Mouse (Mus musculus): ENCODE results near the gene Prkab1. TPM values are rescaled to one million over a fixed set of nuclear protein-coding genes. Genes with fewer than 3 reads are reported as not detected.

Gene Prkab1
- total and polyA plus RNA-seq, 2 experiments from 2014 or later = 38.6 to 39.6 TPM

DNA sequence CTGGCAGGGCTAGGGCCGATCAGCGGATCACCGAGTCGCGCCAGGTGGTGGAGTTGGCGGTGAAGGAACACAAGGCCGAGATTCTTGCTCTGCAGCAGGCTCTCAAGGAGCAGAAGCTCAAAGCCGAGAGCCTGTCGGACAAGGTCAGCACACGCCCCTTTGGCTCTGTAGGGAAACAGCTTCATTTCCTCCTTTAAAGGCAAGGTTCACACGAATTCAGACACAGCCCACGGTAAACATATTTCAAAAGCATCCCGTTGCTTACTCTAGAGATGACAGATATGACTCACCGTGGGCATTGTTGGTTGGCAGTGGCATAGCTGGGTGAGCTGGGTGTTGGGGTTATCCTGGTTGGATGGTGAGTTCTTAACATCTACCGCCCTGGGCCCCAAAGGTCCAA is 53.1 kb downstream of the Prkab1 start:
- no peak for TF ChIP-seq CTCF (IDR thresholded peaks at IDR 0.05; ENCODE audit: low read depth)
- no peak for TF ChIP-seq EP300 (IDR thresholded peaks at IDR 0.05; ENCODE audit: low read depth)
- no peak for ATAC-seq (ENCODE audit: insufficient read depth, low read depth)
- no peak overlapping the region for H3K27ac ChIP-seq (ENCODE audit: low read depth)

More for the DNA sequence above, 53.1 kb downstream of the Prkab1 start:
- Histone ChIP-seq H3K9me3 (replicated peaks; ENCODE audit: control insufficient read depth, low read length) (no peaks in the 10 kb centered on the region), H3K4me3 (ENCODE audit: low read depth, low read length) (no peak overlapping the region), H3K4me1 (ENCODE audit: control insufficient read depth, insufficient read depth) (no peaks in the 10 kb centered on the region), H3K36me3 (replicated peaks; ENCODE audit: control insufficient read depth, insufficient read depth, low read length) (peaks cover 32% of the 10 kb centered on the region), H3K27me3 (ENCODE audit: control insufficient read depth, insufficient read depth, low read length) (no peaks in the 10 kb centered on the region), H3K4me2 (ENCODE audit: low read depth, low read length) (no peak overlapping the region), H3K9ac (replicated peaks; ENCODE audit: low read depth, low read length) (no peak overlapping the region)
- 86% methylated on average over 15 of the region's 15 CpGs for WGBS
- no peak for DNase-seq (ENCODE audit: low spot score)

Other genes starting within 250 kb of the Prkab1 start
- gene Cit, start 179.2 kb downstream of the Prkab1 start, total RNA-seq (2014; rRNA removed; ENCODE audit: low replicate concordance) = 11.5 and 17.4 TPM in 2 replicates
- gene Cit, start 179.2 kb downstream of the Prkab1 start, polyA plus RNA-seq (2015; fragmentation: Nextera tagmentation; extraction: Ambion mirVana) = 4.1 and 4.9 TPM in 2 replicates
- gene Tmem233, start 58.7 kb upstream of the Prkab1 start, total RNA-seq (2014; rRNA removed; ENCODE audit: low replicate concordance) = not detected in 2 replicates
- gene Tmem233, start 58.7 kb upstream of the Prkab1 start, polyA plus RNA-seq (2015; fragmentation: Nextera tagmentation; extraction: Ambion mirVana) = not detected in 2 replicates